Mouse (Mus musculus) yolk sac, embryonic 10.5 days (tissue): ENCODE measurements around the gene Zfp59.
"Not testable (repeated sequence)": the region's sequence is repeated elsewhere in the genome, so short reads cannot be mapped to it uniquely, and the experiment has no call there.

Experiments
- DNase-seq: peaks from one replicate; pipeline ENCODE4 v3.0.0-alpha.2; 2017; ENCODE audit warnings: low spot score

Gene Zfp59

DNA sequence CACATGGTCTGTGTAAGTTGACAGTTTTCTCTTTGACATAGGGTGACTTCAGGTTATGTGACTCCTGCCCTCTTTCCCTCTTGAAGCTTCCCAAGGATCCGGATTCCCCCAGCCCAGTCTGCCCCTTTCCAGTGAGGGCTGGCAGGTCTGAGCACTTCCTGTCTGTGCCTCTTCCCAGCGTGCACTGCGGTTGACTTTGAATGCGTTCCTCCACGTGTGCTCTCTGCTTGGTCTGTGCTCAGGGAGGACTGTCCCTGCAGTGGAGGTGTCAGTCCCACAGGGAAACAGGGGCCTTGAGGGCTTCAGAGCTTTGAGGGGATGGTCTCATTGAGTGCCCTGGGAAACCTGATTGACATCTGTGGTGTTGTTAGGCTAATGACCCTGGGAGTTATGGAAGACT, 24.2 kb downstream of the Zfp59 start:
- DNase-seq, result not testable (repeated sequence)

DNA sequence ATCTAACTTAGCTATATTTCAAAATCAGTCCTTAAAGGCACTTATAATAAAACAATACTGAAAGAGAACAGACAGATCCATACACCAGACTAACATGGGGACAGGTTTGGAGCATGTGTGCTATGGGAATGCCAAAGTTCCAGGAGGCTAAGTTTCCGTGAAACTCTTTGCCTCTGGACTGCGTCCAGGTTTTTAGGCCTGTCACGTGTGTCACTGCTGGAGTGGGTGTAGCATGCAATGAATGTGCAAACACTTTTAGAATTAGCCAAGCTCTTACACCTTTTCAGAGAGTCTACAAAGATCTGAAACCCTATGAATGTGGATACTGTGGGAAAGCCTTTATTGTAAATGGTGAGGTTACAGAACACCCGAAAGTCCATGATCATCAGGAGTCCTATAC, 43.3 kb downstream of the Zfp59 start:
- DNase-seq, result no peak

DNA sequence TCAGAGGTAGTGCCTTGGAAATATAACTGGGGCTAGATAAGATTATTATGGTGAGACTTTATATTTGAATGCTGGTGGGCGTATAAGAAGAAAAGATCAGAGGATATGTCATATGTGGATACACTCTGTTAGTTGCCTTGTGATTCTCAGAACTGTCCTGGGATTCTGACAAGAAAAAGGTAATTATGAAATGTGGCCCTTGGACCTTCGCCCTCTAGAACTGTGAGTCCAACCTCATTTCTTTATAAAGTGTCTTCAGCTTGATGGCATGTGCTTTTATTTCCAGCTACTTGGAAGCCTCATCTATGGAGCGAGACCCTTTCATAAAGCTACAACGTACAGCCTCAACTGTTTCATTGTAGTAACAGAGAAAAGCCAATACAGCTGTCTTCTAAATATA, 62.2 kb downstream of the Zfp59 start:
- DNase-seq, result no peak

DNA sequence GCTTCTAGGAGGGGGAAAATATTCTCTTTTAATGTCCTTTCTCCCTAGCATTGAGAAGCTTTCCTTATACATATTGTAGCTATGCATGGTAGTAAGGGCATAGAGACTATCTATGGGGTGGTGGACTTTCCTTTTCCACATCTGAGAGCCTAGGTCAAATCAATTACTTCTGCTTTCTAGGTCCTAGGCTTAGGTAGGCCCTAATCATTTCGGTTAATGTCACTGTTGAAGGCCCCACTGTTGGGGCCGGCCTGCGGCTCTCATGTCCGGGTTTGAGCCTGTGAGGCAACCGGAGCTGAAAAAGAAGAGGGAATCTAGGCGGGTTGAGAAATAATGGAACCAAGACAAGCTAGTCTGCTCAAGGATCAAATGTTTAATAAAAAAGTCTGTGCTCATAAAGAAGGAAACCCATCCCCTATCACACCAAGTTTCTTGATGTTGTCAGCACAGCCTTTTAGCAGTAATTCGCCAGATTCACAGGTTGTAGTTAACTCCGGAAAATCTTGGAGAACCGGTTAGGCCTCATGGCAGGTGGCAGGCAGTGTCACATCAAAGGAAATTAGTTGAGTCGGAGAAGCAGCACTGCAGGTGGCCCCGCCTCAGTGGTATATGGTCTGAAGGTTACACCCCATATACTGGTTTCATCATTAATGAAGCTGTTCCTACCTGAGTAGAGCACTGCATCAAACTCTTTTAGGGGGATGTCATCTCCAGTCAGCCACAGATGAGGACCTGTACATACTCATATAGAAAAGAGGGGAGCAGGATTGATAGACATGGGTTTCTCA, 66.8 kb downstream of the Zfp59 start:
- no peak for DNase-seq
